Mouse (Mus musculus): ENCODE results near the gene Nkain4. TPM values are rescaled to one million over a fixed set of nuclear protein-coding genes. Genes with fewer than 3 reads are reported as not detected.

The Nkain4 gene
- polyA plus RNA-seq, 1 experiment from 2014 or later: 0.59 TPM

GRCm38 (mm10) chr2:180889921-180890280 is 64.6 kb downstream of the Nkain4 start:
- peaks cover 38% of the 10 kb centered on the region for H3K27me3 ChIP-seq
- no peak for TF ChIP-seq CTCF (IDR thresholded peaks at IDR 0.05)
- POLR2A ChIA-PET: interaction anchor here (0.6 kb wide), 1 partner anchor 97 kb away, joined by 3 read pairs; no protein-coding TSS in a partner anchor
- ATAC-seq: no peak
- CTCF ChIA-PET: no interaction called here
- no peak for DNase-seq (ENCODE audit: low read depth, low spot score)
- in situ Hi-C loops (cut with MboI; ENCODE audit: low pct_unique_long_range_greater_than_20kb): loop anchor here (25.0 kb wide), 1 partner anchor 103 kb away; the partner anchor contains the start of gene Bhlhe23

GRCm38 (mm10) chr2:180889271-180889920 is 65.1 kb downstream of the Nkain4 start:
- H3K27me3 ChIP-seq: peaks cover 35% of the 10 kb centered on the region
- no peak for TF ChIP-seq CTCF (IDR thresholded peaks at IDR 0.05)
- in situ Hi-C loops (cut with MboI; ENCODE audit: low pct_unique_long_range_greater_than_20kb): loop anchor here (25.0 kb wide), 1 partner anchor 102 kb away; the partner anchor contains the start of gene Bhlhe23
- POLR2A ChIA-PET: interaction anchor here (0.6 kb wide), 1 partner anchor 97 kb away, joined by 3 read pairs; no protein-coding TSS in a partner anchor
- CTCF ChIA-PET: no interaction called here
- DNase-seq (ENCODE audit: low read depth, low spot score): no peak
- no peak for ATAC-seq

- ChIA-PET CTCF (interaction anchor here (0.9 kb wide), 1 partner anchor 10 kb away, joined by 3 read pairs; no protein-coding TSS in a partner anchor), POLR2A (no interaction called here)
- peaks cover 11% of the 10 kb centered on the region for H3K27me3 ChIP-seq
- ATAC-seq (no peak), DNase-seq (ENCODE audit: low read depth, low spot score) (no peak)
- no peak for TF ChIP-seq CTCF (IDR thresholded peaks at IDR 0.05)
- in situ Hi-C loops (cut with MboI; ENCODE audit: low pct_unique_long_range_greater_than_20kb): loop anchor here (25.0 kb wide), 1 partner anchor 98 kb away; the partner anchor contains the start of gene Bhlhe23
Observed at GRCm38 (mm10) chr2:180885270-180885669, 69.2 kb downstream of the Nkain4 start.

Other genes with a start within 250 kb of the Nkain4 start
- gene Dido1, start 244.7 kb downstream of the Nkain4 start, polyA plus RNA-seq (2021): 30.8 TPM
- 54.1 TPM for gene Gid8, start 244.6 kb downstream of the Nkain4 start, polyA plus RNA-seq (2021)
- gene Slc17a9, start 229.4 kb downstream of the Nkain4 start, polyA plus RNA-seq (2021): 0.12 TPM
- not detected for gene Bhlhe23, start 177.8 kb downstream of the Nkain4 start, polyA plus RNA-seq (2021)
- 51.7 TPM for gene Ythdf1, start 33.8 kb downstream of the Nkain4 start, polyA plus RNA-seq (2021)
- gene Birc7, start 25.7 kb downstream of the Nkain4 start, polyA plus RNA-seq (2021): not detected
- gene Arfgap1, start 12.5 kb upstream of the Nkain4 start, polyA plus RNA-seq (2021): 56.2 TPM
- 0.30 TPM for gene Col20a1, start 31.8 kb upstream of the Nkain4 start, polyA plus RNA-seq (2021)
- 0.05 TPM for gene Chrna4, start 88.8 kb upstream of the Nkain4 start, polyA plus RNA-seq (2021)
- 0.10 TPM for gene Kcnq2, start 180.6 kb upstream of the Nkain4 start, polyA plus RNA-seq (2021)
- not detected for gene Eef1a2, start 202.3 kb upstream of the Nkain4 start, polyA plus RNA-seq (2021)
- gene Ppdpf, start 232.5 kb upstream of the Nkain4 start, polyA plus RNA-seq (2021): 61.6 TPM
- not detected for gene Ptk6, start 248.1 kb upstream of the Nkain4 start, polyA plus RNA-seq (2021)